Mouse (Mus musculus): ENCODE measurements at regions not wholly inside any gene's neighbourhood (a gene's known extent, or its start where the extent isn't known, plus 50 kb on each side); places are given as distances from the start of the nearest gene placed in this dataset.

- TF ChIP-seq GATA1 (IDR thresholded peaks at IDR 0.05; ENCODE audit: borderline replicate concordance, low read length) (no peak), FLI1 (IDR thresholded peaks at IDR 0.05; ENCODE audit: low read length) (no peak)
Observed at GRCm38 (mm10) chr5:116795169-116795568, 203.6 kb upstream of the Srrm4 start.
